In the genomic region with DNA sequence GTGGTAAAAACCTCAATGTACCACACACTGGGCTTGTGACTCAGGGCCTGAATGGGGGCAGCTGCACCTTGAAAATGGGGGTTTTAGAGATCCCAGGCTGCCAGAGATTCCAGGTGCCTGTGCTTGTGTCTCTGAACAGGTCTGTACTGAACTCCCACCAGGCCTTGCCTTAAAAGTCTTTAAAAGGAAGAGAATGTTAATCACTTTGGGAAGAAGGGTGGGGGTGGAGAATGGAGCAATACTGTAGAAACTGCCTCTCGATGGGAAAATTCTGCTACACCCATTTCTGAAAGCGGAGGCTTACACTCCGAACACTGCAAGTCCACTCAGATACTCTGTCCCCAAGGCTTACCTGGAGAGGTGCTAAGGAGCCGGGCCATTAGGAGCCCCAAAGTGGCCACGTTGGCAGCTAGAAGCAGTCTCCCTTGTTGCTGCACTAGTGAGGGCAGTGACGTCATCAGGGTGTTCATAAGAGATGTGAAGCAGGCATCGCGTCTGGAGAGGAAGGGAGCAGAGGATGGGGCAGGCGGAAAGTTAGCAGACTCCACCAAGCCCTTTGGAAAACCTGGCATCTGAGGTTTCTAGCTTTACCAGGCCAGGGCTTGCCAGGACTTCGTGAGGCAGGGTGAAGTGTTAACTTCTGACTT, we compare ENCODE assay signal across 15 mouse cellular contexts. TPM values are rescaled to one million over a fixed set of nuclear protein-coding genes. Genes with fewer than 3 reads are reported as not detected.
"Had no signal": no experiment of that assay in that cellular context is flagged by ENCODE, and none has a peak within 500 bp of the region (broad histone marks: within the 10 kb centered on the region; RNA-seq: fewer than 3 reads in every experiment).

No protein-coding gene starts in this region.

- H3K9ac ChIP-seq: lung, embryonic 14.5 days; neural tube, embryonic 15.5 days had no signal

- H3K4me2 ChIP-seq: liver, embryonic 11.5 days; lung, embryonic 14.5 days; neural tube, embryonic 15.5 days had no signal

- ATAC-seq: intestine, embryonic 16.5 days had no signal

- H3K4me3 ChIP-seq: left cerebral cortex, adult 2 months; midbrain, embryonic 10.5 days; myocyte; neural tube, embryonic 15.5 days had no signal

- H3K27ac ChIP-seq: left cerebral cortex, adult 2 months; midbrain, embryonic 10.5 days; neural tube, embryonic 15.5 days had no signal

- H3K9me3 ChIP-seq: midbrain, embryonic 10.5 days; neural tube, embryonic 15.5 days had no signal

RNA-seq across cellular contexts. Expression of gene Tfap2e, which starts 10.3 kb away (rescaled TPM):
- total RNA-seq: layer of hippocampus, adult 18-20 months; left cerebral cortex, adult 2 months; left cerebral cortex, postnatal 36 days; megakaryocyte, adult 5-6 weeks had no signal
- polyA plus RNA-seq: intestine, embryonic 16.5 days; kidney, embryonic 16.5 days; liver, embryonic 11.5 days; liver, embryonic 16.5 days; lung, embryonic 14.5 days; small intestine, adult 2 months; stomach, embryonic 16.5 days; thymus, postnatal 0 days had no signal
